Mouse (Mus musculus): ENCODE measurements around the gene Rgs7bp.

GRCm38 (mm10) chr13:105100705-105101104 is 46.0 kb upstream of the Rgs7bp start:
- no peak for TF ChIP-seq CTCF (IDR thresholded peaks at IDR 0.05)
- no peak for TF ChIP-seq POLR2A (IDR thresholded peaks at IDR 0.05; ENCODE audit: insufficient read depth, low read depth, low read length)
- TF ChIP-seq EP300 (IDR thresholded peaks at IDR 0.05; ENCODE audit: insufficient read depth, low read depth, low read length) = no peak

Measured in heart, adult 2 months (tissue).